Mouse (Mus musculus) Patski (cell line): ENCODE data around the gene Ndufs8. TPM values are rescaled to one million over a fixed set of nuclear protein-coding genes. Genes with fewer than 3 reads are reported as not detected.

Experiments used
- ATAC-seq: fragments of 100-300 bp; one replicate; pipeline ENCODE4 v1.8.0; 2021
- CTCF ChIA-PET: fragments of 350-600 bp; sonication (Branson Sonifier 250); formaldehyde crosslinking; loops from one replicate; lab custom pipeline; 2022; ENCODE audit warnings: inconsistent platforms; lab: Charles Lee
- POLR2A ChIA-PET: fragments of 350-600 bp; sonication (Branson Sonifier 250); formaldehyde crosslinking; loops from one replicate; lab custom pipeline; 2022; ENCODE audit warnings: antibody characterized with exemption, inconsistent platforms; lab: Charles Lee
- DNase-seq: peaks from one replicate; pipeline ENCODE4 v3.0.0-alpha.2; 2011; ENCODE audit warnings: low read depth, low spot score
- H3K27me3 ChIP-seq: fragments of 371-371 bp; one replicate; pipeline ENCODE4 v1.5.1; 2021
- CTCF ChIP-seq: fragments of 100-300 bp; IDR thresholded peaks from one replicate; pipeline ENCODE4 v1.5.1; 2021
- in situ Hi-C: fragments of 300-500 bp; cut with MboI; formaldehyde crosslinking; loops from 3 replicates; pipeline ENCODE4 v1.11.1; 2018; ENCODE audit warnings: low pct_unique_long_range_greater_than_20kb, mixed read lengths
- polyA plus RNA-seq: library from polyadenylated mRNA; unstranded; gene quantifications from one replicate; pipeline ENCODE4 v1.2.3, GENCODE M21; 2021

The Ndufs8 gene
- polyA plus RNA-seq, 1 experiment from 2014 or later: 232 TPM

DNA sequence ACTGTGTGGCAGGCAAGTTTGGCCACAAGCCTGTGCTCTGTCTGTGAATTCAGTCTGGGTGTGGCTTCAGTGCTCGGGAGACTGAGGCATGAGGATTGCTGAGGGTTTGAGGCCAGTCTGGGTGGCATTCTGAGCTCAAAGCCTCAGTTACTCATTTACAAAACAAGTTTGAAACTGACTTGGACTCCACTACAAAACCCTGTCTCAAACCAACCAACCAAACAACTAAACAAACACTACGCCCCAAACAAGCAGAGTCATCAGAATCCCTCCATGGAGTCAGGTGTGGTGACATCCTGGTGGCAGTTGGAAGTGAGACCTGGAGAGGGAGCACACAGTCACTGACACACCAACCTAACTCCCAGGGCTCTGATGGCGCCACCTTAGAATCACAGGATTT is 37.8 kb upstream of the Ndufs8 start:
- TF ChIP-seq CTCF: no peak
- ChIA-PET POLR2A (no interaction called here), CTCF (interaction anchor here (1.6 to 2.2 kb wide), 2 partner anchors 19 to 30 kb away, joined by 3 to 10 read pairs; no protein-coding TSS in a partner anchor)
- ATAC-seq (no peak), DNase-seq (no peak)
- in situ Hi-C loops: no loop called here
- peaks cover 8% of the 10 kb centered on the region for H3K27me3 ChIP-seq

DNA sequence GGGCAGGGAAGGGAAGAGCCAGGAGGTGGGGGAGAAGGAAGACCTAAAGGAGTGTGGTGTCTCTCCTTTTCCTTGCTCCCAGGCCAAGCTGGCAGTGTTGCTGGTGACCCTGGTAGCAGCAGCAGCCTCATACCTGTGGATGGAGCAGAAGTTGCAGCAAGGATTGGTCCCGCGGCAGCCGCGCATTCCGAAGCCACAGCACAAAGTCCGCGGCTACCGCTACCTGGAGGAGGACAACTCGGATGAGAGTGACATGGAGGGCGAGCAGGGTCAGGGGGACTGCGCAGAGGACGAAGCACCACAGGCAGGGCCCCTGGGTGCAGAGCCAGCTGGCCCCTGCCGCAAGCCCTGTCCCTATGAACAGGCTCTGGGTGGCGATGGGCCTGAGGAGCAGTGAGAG is 36.0 kb upstream of the Ndufs8 start:
- ChIA-PET CTCF (interaction anchor here (1.6 to 3.0 kb wide), 2 partner anchors 21 to 65 kb away, joined by 3 to 26 read pairs; partner anchors contain the start of gene Ndufv1), POLR2A (no interaction called here)
- peaks cover 7% of the 10 kb centered on the region for H3K27me3 ChIP-seq
- no peak for ATAC-seq
- in situ Hi-C loops: loop anchor here (5.0 kb wide), 1 partner anchor 34 kb away; no protein-coding TSS in a partner anchor
- DNase-seq: no peak
- TF ChIP-seq CTCF: no peak

- no peak for ATAC-seq
- POLR2A ChIA-PET: no interaction called here
- in situ Hi-C loops: loop anchor here (5.0 kb wide), 1 partner anchor 34 kb away; no protein-coding TSS in a partner anchor
- CTCF ChIA-PET: interaction anchor here (1.0 to 3.0 kb wide), 12 partner anchors 16 to 104 kb away, joined by 3 to 32 read pairs (median 4); partner anchors contain the start of genes Gm49405, Ndufv1, Nudt8 and Tbx10
- H3K27me3 ChIP-seq: peaks cover 6% of the 10 kb centered on the region
- no peak for TF ChIP-seq CTCF
- DNase-seq: no peak
These were observed 35.2 kb upstream of the Ndufs8 start for GRCm38 (mm10) chr19:3947813-3948212.

DNA sequence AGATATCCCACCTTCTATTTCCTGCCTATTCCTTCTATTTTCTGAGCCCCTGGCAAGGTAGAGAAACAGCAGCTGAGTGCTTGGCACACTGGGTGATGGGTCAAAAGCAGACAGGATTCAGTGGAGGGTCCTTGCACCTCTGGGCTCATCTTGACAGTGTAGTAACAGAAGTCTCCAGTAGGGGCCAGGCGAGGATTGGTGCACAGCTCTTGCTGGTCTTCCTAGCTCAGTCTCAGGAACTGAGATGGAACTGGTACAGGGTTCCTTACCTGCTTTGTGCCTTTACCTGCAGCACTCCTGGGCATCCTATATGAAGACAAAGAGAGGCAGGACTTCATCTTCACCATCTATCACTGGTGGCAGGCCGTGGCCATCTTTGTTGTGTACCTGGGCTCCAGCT is 34.1 kb upstream of the Ndufs8 start:
- DNase-seq (no peak), ATAC-seq (peak; percentile 48)
- peak; percentile 95 for TF ChIP-seq CTCF
- CTCF ChIA-PET: interaction anchor here (0.6 to 3.0 kb wide), 36 partner anchors 8 to 110 kb away, joined by 3 to 32 read pairs (median 3); partner anchors contain the start of genes Acy3, Aldh3b1, Aldh3b3 and Gm49405
- in situ Hi-C loops: loop anchor here (5.0 kb wide), 1 partner anchor 36 kb away; no protein-coding TSS in a partner anchor
- H3K27me3 ChIP-seq: peaks cover 6% of the 10 kb centered on the region
- POLR2A ChIA-PET: interaction anchor here (0.6 kb wide), 1 partner anchor 9 kb away, joined by 4 read pairs; no protein-coding TSS in a partner anchor

GRCm38 (mm10) chr19:3945872-3946564 is 33.4 kb upstream of the Ndufs8 start:
- ChIA-PET CTCF (interaction anchor here (0.7 to 3.0 kb wide), 27 partner anchors 9 to 106 kb away, joined by 3 to 32 read pairs (median 4); partner anchors contain the start of genes Acy3, Aldh3b1, Aldh3b3 and Gm49405), POLR2A (no interaction called here)
- peaks cover 6% of the 10 kb centered on the region for H3K27me3 ChIP-seq
- in situ Hi-C loops: loop anchor here (5.0 kb wide), 1 partner anchor 36 kb away; no protein-coding TSS in a partner anchor
- no peak for ATAC-seq
- no peak for TF ChIP-seq CTCF
- no peak for DNase-seq

- POLR2A ChIA-PET: no interaction called here
- CTCF ChIA-PET: interaction anchor here (0.9 kb wide), 1 partner anchor 37 kb away, joined by 3 read pairs; no protein-coding TSS in a partner anchor
- in situ Hi-C loops: no loop called here
- peaks cover 4% of the 10 kb centered on the region for H3K27me3 ChIP-seq
- no peak for TF ChIP-seq CTCF
- ATAC-seq: no peak
- DNase-seq: no peak
These were observed 30.6 kb upstream of the Ndufs8 start for GRCm38 (mm10) chr19:3942986-3943735.

GRCm38 (mm10) chr19:3942315-3942714 is 29.7 kb upstream of the Ndufs8 start:
- in situ Hi-C loops: no loop called here
- no peak for TF ChIP-seq CTCF

GRCm38 (mm10) chr19:3935896-3936850 is 23.6 kb upstream of the Ndufs8 start:
- ChIA-PET POLR2A (interaction anchor here (1.1 kb wide), 1 partner anchor 32 kb away, joined by 3 read pairs; no protein-coding TSS in a partner anchor), CTCF (interaction anchor here (1.2 to 1.9 kb wide), 2 partner anchors 10 to 25 kb away, joined by 3 to 4 read pairs; no protein-coding TSS in a partner anchor)
- H3K27me3 ChIP-seq: no peaks in the 10 kb centered on the region
- no peak for DNase-seq
- no peak for TF ChIP-seq CTCF
- in situ Hi-C loops: no loop called here
- ATAC-seq: no peak

More at GRCm38 (mm10) chr19:3942315-3942714, 29.7 kb upstream of the Ndufs8 start:
- ATAC-seq (no peak), DNase-seq (no peak)
- ChIA-PET CTCF (interaction anchor here (0.9 kb wide), 1 partner anchor 16 kb away, joined by 3 read pairs; no protein-coding TSS in a partner anchor), POLR2A (no interaction called here)
- H3K27me3 ChIP-seq: peaks cover 4% of the 10 kb centered on the region

- DNase-seq: no peak
- in situ Hi-C loops: no loop called here
- ATAC-seq: no peak
- H3K27me3 ChIP-seq: no peaks in the 10 kb centered on the region
- ChIA-PET POLR2A (no interaction called here), CTCF (no interaction called here)
- no peak for TF ChIP-seq CTCF
These were observed 22.7 kb upstream of the Ndufs8 start, which contains the start of gene Unc93b1 for GRCm38 (mm10) chr19:3935032-3935895. TSS of gene Unc93b1 (plus strand) at chr19:3935186.
